Mouse (Mus musculus) 416B (cell line): Measurements from ENCODE around the gene Syngr4.

Experiments
- DNase-seq: peaks from one replicate; pipeline ENCODE4 v3.0.0; 2011; ENCODE audit warnings: low read depth

The Syngr4 gene

DNA sequence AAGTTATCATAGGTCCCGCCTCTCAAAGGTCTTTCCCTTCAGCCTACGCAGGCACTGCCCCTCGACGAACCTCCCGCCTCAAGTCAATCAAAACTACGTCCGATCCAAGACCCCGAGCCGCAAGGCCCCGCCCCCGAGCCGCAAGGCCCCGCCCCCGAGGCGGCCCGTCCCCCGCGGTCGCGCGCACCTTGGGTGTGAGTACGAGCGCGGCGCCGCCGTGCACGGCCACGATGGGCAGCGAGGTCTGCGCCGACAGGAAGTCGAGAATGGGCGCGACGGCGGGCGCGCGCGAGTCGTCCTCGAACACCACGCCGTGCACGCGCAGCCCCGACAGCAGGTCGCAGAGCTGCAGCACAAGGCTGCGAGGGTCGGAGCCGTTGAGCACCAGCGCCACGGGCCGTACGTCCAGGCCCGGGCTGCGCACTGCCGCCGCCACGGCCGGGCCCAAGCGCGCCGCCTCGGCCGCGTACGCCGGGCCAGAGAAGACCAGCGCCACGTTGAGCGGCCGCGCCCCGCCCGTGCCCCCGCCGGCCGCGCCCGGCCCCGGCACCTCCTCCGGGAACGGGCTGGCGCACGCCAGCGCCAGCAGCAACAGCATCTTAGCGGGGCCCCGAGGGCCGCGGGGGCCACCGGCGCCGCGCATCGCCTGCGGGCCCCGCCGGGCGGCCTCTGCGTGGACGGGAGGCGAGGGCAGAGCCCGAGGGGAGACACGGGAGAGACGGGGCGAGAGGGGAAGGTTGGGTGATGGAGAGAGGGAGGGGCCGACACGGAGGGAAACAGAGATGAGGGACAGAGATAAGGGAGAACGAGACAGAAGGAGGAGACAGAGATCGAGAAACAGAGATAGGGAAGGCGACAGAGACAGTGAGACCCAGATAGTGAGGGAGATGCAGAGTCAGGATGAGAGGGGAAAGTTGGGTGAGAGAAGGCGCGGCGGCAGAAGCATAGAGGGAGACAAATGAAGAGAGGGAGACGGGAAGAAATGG is 30.3 kb downstream of the Syngr4 start:
- DNase-seq: no peak

DNA sequence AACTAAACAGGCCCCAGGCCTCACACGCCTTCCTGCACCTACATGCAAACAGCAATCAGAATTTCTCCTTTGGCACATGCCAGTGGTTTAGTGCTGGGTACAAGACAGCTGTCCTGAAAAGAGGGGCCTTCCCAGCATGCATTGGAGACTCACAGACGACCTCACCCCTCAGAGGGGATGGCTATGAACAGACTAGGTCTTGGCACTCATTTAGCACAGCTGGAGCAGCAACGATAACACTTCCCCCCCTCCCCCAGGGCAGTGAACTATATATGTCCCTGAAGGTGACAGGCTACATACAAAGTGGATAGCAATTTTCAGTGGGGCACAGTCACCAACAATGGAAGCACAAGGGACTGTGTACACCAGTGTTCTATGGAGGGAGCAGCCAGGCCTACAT is 32.1 kb downstream of the Syngr4 start:
- DNase-seq: no peak

DNA sequence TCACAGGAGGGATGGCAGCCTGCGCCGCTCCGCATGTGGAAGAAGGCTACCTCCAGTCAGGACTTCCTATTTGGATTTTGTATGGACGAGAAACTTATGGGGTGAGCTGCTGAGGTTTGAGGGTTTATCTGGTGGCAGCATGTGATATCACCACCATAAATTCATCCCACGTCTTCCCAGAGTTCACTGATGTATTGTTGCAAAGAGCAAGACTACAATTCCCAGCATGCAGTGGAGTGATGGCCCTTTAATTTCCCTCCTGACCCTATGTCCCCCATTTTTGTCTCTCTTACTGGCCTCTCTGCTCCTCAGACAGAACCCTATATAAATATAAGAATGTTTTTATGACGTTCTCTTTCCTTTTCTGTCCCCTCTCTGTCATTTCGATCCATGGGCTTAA is 33.7 kb downstream of the Syngr4 start:
- no peak for DNase-seq

DNA sequence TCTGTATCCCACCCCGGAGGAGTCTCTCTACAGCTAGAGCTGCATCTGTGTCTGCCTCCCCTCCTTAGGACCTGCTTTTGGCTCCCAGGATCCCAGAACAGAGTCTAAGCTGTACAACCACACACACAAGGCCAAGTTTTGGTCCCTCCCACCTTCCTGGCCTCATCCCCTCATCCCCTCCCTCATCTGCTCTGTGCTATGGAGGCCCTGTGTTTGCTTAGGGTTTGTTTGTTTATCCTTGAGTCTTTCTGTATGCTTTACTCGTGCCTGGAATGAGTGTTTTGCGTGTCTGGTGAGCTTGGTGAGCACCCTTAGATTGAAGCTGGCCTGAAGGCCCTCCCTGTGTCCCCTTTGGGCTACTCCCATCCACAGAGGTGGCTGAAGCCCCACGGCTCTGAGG is 37.5 kb downstream of the Syngr4 start:
- no peak for DNase-seq

DNA sequence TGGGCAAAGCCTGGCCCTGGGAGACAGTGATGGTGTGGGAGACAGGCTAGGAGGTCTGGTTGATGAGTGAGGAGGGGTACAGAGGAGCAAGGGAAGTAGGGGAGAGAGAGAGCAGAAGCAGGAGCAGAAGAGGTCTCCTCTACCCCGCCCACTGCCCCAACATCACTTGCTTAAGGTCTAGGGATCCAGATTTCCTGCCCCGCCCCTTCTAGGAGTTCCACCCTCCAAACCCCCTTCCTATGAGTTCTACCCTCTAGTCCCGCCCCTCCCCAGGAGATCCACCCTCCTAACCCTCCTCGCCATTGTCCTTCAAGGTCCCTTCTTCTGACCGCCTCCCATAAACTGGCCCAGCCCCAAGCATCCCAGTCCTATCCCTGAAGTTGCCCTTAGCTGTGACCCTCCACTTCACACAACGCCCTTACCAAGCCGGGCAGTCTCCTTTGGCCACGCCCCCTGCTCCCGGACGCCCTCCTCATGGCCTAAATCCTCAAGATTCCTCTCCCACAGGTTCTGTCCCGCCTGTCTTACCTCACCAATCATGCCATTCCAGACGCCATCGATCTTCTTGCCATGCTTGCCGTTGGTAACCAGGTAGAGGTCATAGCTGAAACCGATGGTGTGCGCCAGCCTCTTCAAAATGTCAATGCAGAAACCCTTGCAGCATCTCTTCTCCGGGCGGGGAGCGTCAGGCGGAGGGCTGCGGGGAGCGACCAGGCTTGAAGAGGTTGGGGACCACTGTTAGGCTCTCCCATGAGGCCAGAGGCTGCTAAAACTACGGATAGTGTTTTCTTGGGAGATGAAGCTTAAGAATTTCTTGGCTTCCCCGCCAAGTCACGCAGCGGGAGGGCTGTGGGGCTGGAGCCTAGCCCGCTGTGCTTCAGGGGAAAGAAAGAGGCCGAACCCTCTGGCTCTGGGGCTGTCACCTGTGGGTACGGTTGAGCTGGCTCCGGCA is 39.3 kb downstream of the Syngr4 start:
- no peak for DNase-seq

DNA sequence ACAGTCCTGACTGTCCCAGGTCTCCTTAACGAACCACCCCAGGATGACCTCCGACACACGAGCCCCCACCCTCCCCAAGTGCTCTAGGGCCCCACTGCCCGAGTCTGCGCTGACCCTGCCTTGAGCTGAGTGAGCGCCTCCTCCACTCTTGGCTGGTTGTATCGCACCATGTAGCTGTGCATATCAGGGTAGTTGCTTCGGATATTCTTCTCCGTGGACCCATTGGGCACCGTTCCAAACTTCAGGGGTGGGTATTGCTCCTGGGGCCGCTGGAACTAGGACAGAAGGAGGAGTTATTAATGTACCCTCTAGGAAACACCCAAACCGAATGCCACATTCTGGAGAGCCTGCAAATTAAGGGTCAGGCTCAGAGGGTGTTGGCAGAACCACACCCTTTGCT is 43.4 kb downstream of the Syngr4 start:
- no peak for DNase-seq

DNA sequence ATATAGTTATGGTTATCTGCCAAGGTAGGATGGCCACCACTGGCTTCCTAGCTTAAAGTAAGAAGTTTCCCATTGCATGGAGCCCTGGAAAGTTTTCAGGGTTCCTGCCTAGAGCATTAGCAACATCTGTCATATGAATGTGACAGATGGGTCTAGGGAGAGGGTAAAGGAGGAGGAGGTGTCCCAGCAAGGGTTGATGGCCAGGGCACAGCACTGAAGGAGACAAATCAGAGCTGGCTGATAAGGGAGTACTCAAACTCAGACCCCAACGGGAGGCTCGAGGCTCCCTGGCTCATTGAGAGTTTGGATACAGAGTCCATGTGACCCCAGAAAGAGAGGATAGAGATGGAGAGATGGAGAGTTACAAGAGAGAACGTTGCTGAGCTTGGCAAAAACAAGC is 45.9 kb downstream of the Syngr4 start:
- DNase-seq: no peak

DNA sequence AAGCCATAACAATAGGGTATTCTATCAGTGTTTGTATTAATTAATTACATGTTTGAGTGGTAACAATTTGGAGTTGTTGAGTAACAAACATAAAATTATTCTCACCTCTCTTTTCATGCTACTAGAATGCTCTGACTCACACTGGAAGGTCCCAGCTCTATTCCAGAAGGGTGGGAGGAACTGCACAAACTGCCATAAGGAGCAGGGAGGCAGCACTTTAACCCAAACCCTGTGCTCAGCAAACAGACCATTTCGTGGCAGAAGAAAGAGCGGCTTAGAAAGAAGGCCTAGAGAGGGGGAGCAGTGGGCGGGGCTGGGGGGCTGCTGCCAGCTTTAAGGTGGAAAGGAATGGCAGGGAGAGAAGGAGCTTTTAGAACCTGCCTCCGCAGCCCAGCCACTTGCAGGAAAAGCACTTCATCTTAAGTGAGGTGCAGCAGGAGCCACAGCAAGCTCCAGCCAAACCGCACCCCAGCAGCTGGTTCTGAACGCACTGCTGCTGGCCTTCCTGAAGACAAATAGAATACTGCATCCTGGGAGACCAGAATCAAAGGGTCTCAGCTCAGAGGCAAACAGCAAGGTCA is 48.0 kb downstream of the Syngr4 start:
- DNase-seq: no peak

DNA sequence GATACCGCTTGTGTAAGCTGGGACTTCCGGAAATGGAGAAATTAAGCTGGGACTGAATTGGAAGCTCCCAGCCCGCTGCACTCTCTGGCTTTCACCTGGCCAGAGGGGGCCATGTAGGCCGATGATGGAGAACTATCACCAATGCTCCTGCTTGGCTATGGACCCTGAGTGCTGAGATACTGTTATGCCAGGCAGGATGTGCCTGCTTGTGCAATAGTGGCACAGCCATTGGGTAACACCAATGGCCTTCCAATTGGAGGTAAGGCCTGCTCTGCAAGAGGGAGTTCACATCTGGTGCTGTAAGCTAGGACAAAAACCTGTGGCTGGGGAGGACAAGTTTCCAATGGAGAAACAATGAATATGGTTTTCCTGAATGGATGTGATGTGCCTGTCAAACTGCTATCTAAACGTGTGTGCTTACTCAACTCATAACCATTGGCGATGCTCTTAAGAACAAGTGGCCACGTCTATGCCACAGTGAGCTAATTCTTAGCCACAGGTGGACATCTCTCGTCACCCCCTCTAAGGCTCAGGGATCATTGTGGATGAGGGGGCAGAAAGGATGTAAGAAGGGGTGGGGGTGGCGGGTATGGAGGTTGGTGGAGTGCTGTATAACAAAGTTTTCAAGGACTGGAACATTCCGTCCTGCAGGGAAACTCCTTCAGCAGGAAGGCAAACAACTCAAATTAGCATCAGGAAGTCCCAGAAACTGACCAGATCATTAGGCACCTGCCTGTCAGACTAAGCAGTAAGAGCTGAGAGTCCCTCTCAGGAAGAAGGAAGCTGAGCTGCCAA is 53.4 kb downstream of the Syngr4 start:
- DNase-seq: no peak
